Mouse (Mus musculus): ENCODE measurements at regions not wholly inside any gene's neighbourhood (a gene's known extent, or its start where the extent isn't known, plus 50 kb on each side); places are given as distances from the start of the nearest gene placed in this dataset.

DNA sequence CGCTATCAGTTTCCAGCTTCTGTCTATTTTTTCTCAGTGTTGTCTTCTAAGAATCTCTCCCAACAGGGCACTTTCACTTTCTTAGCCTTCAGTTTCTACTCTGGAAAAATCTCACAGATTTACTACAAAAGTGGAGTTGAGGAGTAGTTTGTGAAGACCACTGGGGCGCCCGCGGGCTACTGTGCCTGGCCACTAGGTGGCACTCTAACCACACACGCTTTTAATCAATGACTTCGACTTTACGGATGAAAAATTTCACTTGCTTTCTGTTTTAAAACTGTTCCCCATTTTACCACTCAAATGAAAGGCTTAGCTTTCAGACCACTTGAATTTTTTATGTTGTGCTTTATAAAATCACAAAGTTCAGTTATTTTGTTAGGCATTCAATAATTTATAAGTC lies 151.8 kb downstream of the 1700017N19Rik start:
- DNase-seq (ENCODE audit: low spot score) (peak; percentile 79), ATAC-seq (ENCODE audit: low read depth) (peak; percentile 63; the same call in 1 of the 2 replicates)
- peak overlapping the region; percentile 20; the same call in 1 of the 2 replicates for H3K4me2 ChIP-seq (ENCODE audit: low read depth, low read length)
- no peaks in the 10 kb centered on the region for H3K36me3 ChIP-seq (ENCODE audit: control insufficient read depth, insufficient read depth, low read length)
- H3K9ac ChIP-seq (ENCODE audit: low read depth, low read length): no peak overlapping the region
- 8% methylated on average over 7 of the region's 7 CpGs for WGBS
- H3K4me1 ChIP-seq (ENCODE audit: control insufficient read depth, insufficient read depth, low read length): no peaks in the 10 kb centered on the region
- no peaks in the 10 kb centered on the region for H3K27me3 ChIP-seq (replicated peaks; ENCODE audit: control insufficient read depth, insufficient read depth, low read length)
- H3K9me3 ChIP-seq (ENCODE audit: control insufficient read depth, low read length): no peaks in the 10 kb centered on the region
- no peak overlapping the region for H3K27ac ChIP-seq (replicated peaks; ENCODE audit: low read depth, low read length)
- peak overlapping the region; percentile 23; the same call in 1 of the 2 replicates for H3K4me3 ChIP-seq (ENCODE audit: low read depth, low read length)

DNA sequence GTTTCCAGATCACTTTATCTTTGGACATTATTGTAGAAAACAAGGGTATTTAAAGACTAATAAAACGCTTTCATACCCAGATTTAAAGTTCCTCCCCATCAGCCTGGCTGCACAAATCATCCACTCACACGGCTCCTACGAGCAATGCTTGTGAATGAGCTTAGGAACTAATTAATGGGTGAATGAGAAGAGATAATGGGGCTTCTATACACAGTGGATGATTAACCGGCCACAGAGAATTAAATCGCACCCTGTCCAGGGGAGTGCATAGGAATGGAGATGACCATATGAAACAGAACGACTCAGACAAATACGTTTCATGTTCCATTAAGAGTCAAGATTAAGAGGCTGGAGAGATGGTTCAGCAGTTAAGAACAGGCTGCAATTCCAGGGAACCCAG lies 155.9 kb downstream of the 1700017N19Rik start:
- WGBS: 78% methylated on average over 7 of the region's 7 CpGs
- DNase-seq (ENCODE audit: low spot score) (no peak), ATAC-seq (ENCODE audit: low read depth) (no peak)
- Histone ChIP-seq H3K9ac (ENCODE audit: low read depth, low read length) (no peak overlapping the region), H3K4me2 (ENCODE audit: low read depth, low read length) (no peak overlapping the region), H3K4me3 (ENCODE audit: low read depth, low read length) (no peak overlapping the region), H3K27me3 (replicated peaks; ENCODE audit: control insufficient read depth, insufficient read depth, low read length) (no peaks in the 10 kb centered on the region), H3K4me1 (ENCODE audit: control insufficient read depth, insufficient read depth, low read length) (no peaks in the 10 kb centered on the region), H3K9me3 (ENCODE audit: control insufficient read depth, low read length) (no peaks in the 10 kb centered on the region), H3K36me3 (ENCODE audit: control insufficient read depth, insufficient read depth, low read length) (no peaks in the 10 kb centered on the region), H3K27ac (replicated peaks; ENCODE audit: low read depth, low read length) (no peak overlapping the region)

DNA sequence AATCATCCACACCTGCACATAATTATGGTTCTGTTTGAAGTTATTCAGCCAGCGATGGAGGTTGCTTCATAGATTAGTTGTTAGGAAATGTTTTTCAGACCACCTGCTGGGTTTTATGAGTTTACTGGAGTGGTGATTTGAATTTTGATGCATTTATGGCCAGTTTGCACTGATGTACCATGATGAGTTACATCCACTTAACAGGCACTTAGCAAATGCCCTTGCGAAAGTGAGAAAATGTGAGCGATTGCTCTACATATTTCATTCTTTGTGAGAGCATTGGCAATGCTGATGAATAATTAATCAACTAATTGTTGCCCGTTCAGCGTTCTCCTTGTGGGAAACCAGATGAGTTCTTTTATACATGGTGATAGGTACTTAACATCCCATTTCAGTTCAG lies 164.7 kb downstream of the 1700017N19Rik start:
- H3K4me3 ChIP-seq (ENCODE audit: low read depth, low read length): no peak overlapping the region
- no peak overlapping the region for H3K4me2 ChIP-seq (ENCODE audit: low read depth, low read length)
- 81% methylated on average over 5 of the region's 5 CpGs for WGBS
- H3K27ac ChIP-seq (replicated peaks; ENCODE audit: low read depth, low read length): no peak overlapping the region
- no peaks in the 10 kb centered on the region for H3K4me1 ChIP-seq (ENCODE audit: control insufficient read depth, insufficient read depth, low read length)
- H3K9me3 ChIP-seq (ENCODE audit: control insufficient read depth, low read length): no peaks in the 10 kb centered on the region
- ATAC-seq (ENCODE audit: low read depth): no peak
- no peak overlapping the region for H3K9ac ChIP-seq (ENCODE audit: low read depth, low read length)
- H3K27me3 ChIP-seq (replicated peaks; ENCODE audit: control insufficient read depth, insufficient read depth, low read length): no peaks in the 10 kb centered on the region
- DNase-seq (ENCODE audit: low spot score): no peak
- no peaks in the 10 kb centered on the region for H3K36me3 ChIP-seq (ENCODE audit: control insufficient read depth, insufficient read depth, low read length)

DNA sequence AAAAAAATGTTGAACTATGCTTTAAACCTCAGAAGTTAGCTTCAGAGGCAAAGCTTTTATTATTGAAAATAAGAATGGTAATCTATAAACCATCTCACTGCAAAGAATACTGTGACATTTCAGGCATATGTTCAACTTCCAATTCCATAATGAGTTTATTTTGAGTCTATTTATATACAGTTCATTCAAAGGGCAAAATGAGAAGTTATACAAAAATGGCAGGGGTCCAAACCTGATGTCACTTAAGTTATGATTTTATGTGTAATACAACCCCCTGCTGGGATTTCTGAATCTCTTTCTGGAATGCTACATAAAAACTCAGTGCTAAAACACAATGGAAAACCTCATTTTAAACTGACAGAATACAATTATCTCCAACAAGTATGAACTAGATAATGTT lies 184.0 kb downstream of the 1700017N19Rik start:
- Histone ChIP-seq H3K4me3 (ENCODE audit: low read depth, low read length) (no peak overlapping the region), H3K9ac (ENCODE audit: low read depth, low read length) (no peak overlapping the region), H3K27ac (replicated peaks; ENCODE audit: low read depth, low read length) (no peak overlapping the region), H3K36me3 (ENCODE audit: control insufficient read depth, insufficient read depth, low read length) (no peaks in the 10 kb centered on the region), H3K9me3 (ENCODE audit: control insufficient read depth, low read length) (no peaks in the 10 kb centered on the region), H3K27me3 (replicated peaks; ENCODE audit: control insufficient read depth, insufficient read depth, low read length) (no peaks in the 10 kb centered on the region), H3K4me1 (ENCODE audit: control insufficient read depth, insufficient read depth, low read length) (no peaks in the 10 kb centered on the region), H3K4me2 (ENCODE audit: low read depth, low read length) (no peak overlapping the region)
- peak; percentile 89 for DNase-seq (ENCODE audit: low spot score)
- no peak for ATAC-seq (ENCODE audit: low read depth)

DNA sequence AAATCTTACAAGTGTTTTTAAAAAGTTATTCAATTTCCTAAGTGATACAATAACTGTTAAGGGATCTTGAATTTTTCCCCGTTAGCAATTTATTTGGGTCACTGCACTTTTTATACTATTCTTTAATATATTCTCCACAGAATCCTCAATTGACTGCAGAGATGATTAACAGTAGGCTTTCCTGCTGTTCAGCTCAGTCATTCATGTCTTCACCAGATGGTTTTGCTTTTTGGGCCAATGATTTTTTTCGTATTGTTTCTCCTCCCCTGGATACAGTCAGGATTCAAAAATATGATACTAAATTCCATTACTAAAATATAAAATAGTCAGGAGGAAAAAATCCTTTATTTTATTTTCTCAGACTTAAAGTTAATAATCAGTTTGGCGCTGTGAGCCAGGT lies 201.9 kb downstream of the 1700017N19Rik start:
- Histone ChIP-seq H3K27me3 (replicated peaks; ENCODE audit: control insufficient read depth, insufficient read depth, low read length) (no peaks in the 10 kb centered on the region), H3K9me3 (ENCODE audit: control insufficient read depth, low read length) (no peaks in the 10 kb centered on the region), H3K36me3 (ENCODE audit: control insufficient read depth, insufficient read depth, low read length) (no peaks in the 10 kb centered on the region), H3K9ac (ENCODE audit: low read depth, low read length) (no peak overlapping the region), H3K4me2 (ENCODE audit: low read depth, low read length) (no peak overlapping the region), H3K27ac (replicated peaks; ENCODE audit: low read depth, low read length) (no peak overlapping the region), H3K4me3 (ENCODE audit: low read depth, low read length) (no peak overlapping the region), H3K4me1 (ENCODE audit: control insufficient read depth, insufficient read depth, low read length) (no peaks in the 10 kb centered on the region)
- 63% methylated on average over 3 of the region's 3 CpGs for WGBS
- no peak for ATAC-seq (ENCODE audit: low read depth)
- DNase-seq (ENCODE audit: low spot score): no peak

DNA sequence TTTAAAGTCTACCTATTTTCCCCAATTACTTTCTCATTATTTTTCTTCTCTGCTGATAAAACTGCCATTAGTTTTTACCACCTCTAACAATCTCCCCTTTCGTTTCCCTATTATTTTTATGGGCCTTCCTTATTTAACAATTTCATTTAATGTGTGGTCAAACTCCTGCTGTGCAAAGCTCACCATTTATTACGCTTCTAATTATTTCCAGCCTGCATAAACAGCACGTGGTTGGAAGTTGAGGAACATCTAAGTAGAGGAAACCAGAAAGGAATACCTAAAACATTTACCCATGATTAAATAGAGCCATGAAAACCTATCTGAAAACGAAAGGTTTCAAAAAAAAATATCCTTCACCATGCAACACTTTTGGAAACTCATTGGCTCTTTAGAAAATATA lies 202.3 kb downstream of the 1700017N19Rik start:
- Histone ChIP-seq H3K36me3 (ENCODE audit: control insufficient read depth, insufficient read depth, low read length) (no peaks in the 10 kb centered on the region), H3K4me2 (ENCODE audit: low read depth, low read length) (no peak overlapping the region), H3K4me1 (ENCODE audit: control insufficient read depth, insufficient read depth, low read length) (no peaks in the 10 kb centered on the region), H3K9me3 (ENCODE audit: control insufficient read depth, low read length) (no peaks in the 10 kb centered on the region), H3K27me3 (replicated peaks; ENCODE audit: control insufficient read depth, insufficient read depth, low read length) (no peaks in the 10 kb centered on the region), H3K27ac (replicated peaks; ENCODE audit: low read depth, low read length) (no peak overlapping the region), H3K9ac (ENCODE audit: low read depth, low read length) (no peak overlapping the region), H3K4me3 (ENCODE audit: low read depth, low read length) (no peak overlapping the region)
- WGBS: 43% methylated on average over 4 of the region's 4 CpGs
- ATAC-seq (ENCODE audit: low read depth) (no peak), DNase-seq (ENCODE audit: low spot score) (no peak)

DNA sequence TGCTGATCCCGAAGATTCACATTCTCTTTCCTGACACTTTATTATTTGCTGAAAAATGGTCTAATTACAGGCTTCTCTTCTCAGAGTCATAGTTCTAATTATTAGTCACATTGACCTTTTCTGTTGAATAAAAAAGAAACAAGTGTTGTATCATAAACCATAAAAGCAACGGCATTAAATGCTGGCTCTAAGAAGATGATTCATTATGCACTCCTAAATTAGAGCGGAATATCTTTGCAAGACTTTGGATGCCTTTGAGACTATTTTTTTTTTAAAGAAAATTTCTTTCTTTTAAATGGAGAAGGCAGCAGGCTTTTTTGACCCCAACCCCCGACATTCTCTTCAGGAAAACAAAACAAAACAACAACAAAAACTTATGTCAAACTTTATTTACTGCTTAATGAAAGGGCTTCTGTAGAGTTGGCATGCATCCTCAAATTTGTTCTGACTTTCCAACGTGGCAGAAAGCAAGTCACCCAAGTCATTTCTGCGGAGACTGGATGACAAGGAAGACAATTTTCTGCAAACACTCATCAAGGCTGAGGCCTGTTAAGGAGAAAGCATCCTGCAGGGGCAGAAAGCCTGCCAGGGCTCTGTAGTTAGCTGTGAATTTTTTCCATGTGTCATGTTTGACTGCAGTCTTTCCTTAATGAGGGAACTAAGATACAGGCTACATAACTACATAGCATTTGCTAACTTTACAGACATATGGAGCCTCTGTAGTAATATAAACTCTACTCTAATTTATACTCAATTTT lies 205.1 kb downstream of the 1700017N19Rik start:
- peak; percentile 11 for DNase-seq (ENCODE audit: low spot score)
- WGBS: 72% methylated on average over 6 of the region's 6 CpGs
- H3K9me3 ChIP-seq (ENCODE audit: control insufficient read depth, low read length): no peaks in the 10 kb centered on the region
- no peaks in the 10 kb centered on the region for H3K36me3 ChIP-seq (ENCODE audit: control insufficient read depth, insufficient read depth, low read length)
- no peaks in the 10 kb centered on the region for H3K4me1 ChIP-seq (ENCODE audit: control insufficient read depth, insufficient read depth, low read length)
- H3K4me2 ChIP-seq (ENCODE audit: low read depth, low read length): no peak overlapping the region
- H3K4me3 ChIP-seq (ENCODE audit: low read depth, low read length): no peak overlapping the region
- H3K9ac ChIP-seq (ENCODE audit: low read depth, low read length): no peak overlapping the region
- H3K27me3 ChIP-seq (replicated peaks; ENCODE audit: control insufficient read depth, insufficient read depth, low read length): no peaks in the 10 kb centered on the region
- H3K27ac ChIP-seq (replicated peaks; ENCODE audit: low read depth, low read length): no peak overlapping the region
- no peak for ATAC-seq (ENCODE audit: low read depth)

DNA sequence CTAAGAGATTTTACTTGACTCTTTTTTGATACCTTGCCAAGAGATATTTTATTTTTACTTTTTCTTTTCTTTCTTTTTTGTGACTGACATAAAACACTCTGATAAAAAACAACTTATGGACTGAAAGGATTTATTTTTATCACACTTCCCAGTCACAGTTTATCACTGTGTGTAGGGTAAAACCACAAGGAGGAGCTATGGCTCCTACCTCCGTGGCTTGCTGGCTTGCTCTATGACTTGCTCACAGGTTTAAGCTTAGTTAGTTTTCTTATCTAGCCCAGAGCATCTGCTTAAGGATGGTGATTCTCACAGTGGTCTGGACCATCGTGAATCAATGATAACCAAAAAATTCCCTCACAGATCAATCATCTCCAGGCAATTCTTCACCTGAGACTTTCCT lies 221.4 kb downstream of the 1700017N19Rik start:
- no peaks in the 10 kb centered on the region for H3K9me3 ChIP-seq (ENCODE audit: control insufficient read depth, low read length)
- ATAC-seq (ENCODE audit: low read depth): no peak
- H3K4me1 ChIP-seq (ENCODE audit: control insufficient read depth, insufficient read depth, low read length): no peaks in the 10 kb centered on the region
- no peaks in the 10 kb centered on the region for H3K27me3 ChIP-seq (replicated peaks; ENCODE audit: control insufficient read depth, insufficient read depth, low read length)
- H3K4me2 ChIP-seq (ENCODE audit: low read depth, low read length): no peak overlapping the region
- H3K36me3 ChIP-seq (ENCODE audit: control insufficient read depth, insufficient read depth, low read length): no peaks in the 10 kb centered on the region
- no peak overlapping the region for H3K27ac ChIP-seq (replicated peaks; ENCODE audit: low read depth, low read length)
- no peak overlapping the region for H3K9ac ChIP-seq (ENCODE audit: low read depth, low read length)
- no peak overlapping the region for H3K4me3 ChIP-seq (ENCODE audit: low read depth, low read length)
- 69% methylated on average over 2 of the region's 2 CpGs for WGBS
- no peak for DNase-seq (ENCODE audit: low spot score)

DNA sequence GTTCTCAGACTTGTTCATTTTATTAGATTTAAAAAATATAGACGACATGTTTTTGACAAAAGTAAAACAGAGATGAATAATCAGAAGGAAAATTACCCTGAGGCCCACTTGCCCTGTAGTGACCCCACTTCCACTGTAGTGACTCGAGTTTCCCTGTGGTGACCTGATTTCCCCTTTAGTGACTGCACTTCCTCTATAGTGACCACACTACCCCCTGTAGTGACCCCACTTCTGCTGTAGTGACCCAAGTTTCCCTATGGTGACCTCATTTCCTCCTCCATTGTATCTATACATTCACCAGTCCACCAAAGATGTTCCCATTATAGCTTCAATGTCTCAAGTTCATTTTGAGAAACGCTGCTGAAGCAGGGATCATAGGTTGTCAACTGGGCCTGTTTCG lies 244.5 kb downstream of the 1700017N19Rik start:
- 49% methylated on average over 4 of the region's 4 CpGs for WGBS
- no peak overlapping the region for H3K4me2 ChIP-seq (ENCODE audit: low read depth, low read length)
- H3K36me3 ChIP-seq (ENCODE audit: control insufficient read depth, insufficient read depth, low read length): no peaks in the 10 kb centered on the region
- no peak overlapping the region for H3K4me3 ChIP-seq (ENCODE audit: low read depth, low read length)
- no peaks in the 10 kb centered on the region for H3K4me1 ChIP-seq (ENCODE audit: control insufficient read depth, insufficient read depth, low read length)
- no peaks in the 10 kb centered on the region for H3K9me3 ChIP-seq (ENCODE audit: control insufficient read depth, low read length)
- H3K27ac ChIP-seq (replicated peaks; ENCODE audit: low read depth, low read length): no peak overlapping the region
- H3K9ac ChIP-seq (ENCODE audit: low read depth, low read length): no peak overlapping the region
- ATAC-seq (ENCODE audit: low read depth) (no peak), DNase-seq (ENCODE audit: low spot score) (no peak)
- no peaks in the 10 kb centered on the region for H3K27me3 ChIP-seq (replicated peaks; ENCODE audit: control insufficient read depth, insufficient read depth, low read length)
